Mouse (Mus musculus) layer of hippocampus, postnatal 10 days (tissue): ENCODE results near the gene Car10. TPM values are rescaled to one million over a fixed set of nuclear protein-coding genes. Genes with fewer than 3 reads are reported as not detected.
A peak's percentile ranks its signal among the peaks of the same experiment; 100 is the strongest.

ENCODE experiments used
- DNase-seq, 2 experiments: peaks; one replicate each; pipeline ENCODE4 v3.0.0; 2021; ENCODE audit warnings: low spot score in 2 of 2
- total RNA-seq, 2 experiments: library from RNA; stranded (reverse); gene quantifications; 2 replicates each; pipeline ENCODE4 v1.2.3; 2021

Gene Car10
- total RNA-seq, 2 experiments from 2014 or later = 27.5 to 28.1 TPM

- DNase-seq = no peak
These were observed 467.9 kb downstream of the Car10 start for GRCm38 (mm10) chr11:93565756-93566155.

DNA sequence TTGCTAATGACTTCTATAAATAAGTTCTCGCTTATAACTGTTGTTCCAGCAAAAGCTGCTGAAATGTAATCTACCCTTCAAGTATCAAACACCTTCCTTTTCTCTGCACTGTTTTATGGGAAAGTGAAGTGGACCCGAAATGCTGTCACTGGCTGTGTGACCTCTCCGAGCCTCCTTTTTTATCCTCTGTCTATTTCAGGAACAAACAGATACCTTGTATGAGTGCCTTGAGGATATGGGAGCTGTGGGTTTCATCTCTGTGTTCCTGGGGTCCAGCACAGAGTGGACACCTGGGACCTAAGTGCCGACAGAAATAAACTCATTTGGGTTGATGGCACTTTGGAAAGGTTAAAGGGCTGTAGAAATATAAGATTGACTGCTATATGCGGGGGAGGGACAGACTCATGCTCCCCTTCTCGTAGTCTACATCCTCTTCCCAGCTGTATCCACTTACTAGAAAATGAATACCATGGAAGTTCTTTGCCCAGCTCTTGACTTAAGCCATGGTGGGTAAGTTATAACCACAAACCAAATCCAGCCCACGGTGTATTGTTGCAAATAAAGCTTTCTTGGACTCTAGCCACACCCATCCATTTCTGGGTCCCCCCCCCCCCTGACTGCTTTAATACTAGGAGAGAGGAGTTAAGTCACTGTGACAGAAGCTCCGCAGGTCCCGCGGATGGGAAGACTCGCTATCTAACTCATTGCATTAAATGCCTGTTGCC is 474.3 kb downstream of the Car10 start:
- DNase-seq = no peak

- peak; percentile 36 to 39 for DNase-seq
These were observed 479.6 kb downstream of the Car10 start for GRCm38 (mm10) chr11:93577441-93577840.

- DNase-seq = no peak
These were observed 481.8 kb downstream of the Car10 start for GRCm38 (mm10) chr11:93579626-93580025.

DNA sequence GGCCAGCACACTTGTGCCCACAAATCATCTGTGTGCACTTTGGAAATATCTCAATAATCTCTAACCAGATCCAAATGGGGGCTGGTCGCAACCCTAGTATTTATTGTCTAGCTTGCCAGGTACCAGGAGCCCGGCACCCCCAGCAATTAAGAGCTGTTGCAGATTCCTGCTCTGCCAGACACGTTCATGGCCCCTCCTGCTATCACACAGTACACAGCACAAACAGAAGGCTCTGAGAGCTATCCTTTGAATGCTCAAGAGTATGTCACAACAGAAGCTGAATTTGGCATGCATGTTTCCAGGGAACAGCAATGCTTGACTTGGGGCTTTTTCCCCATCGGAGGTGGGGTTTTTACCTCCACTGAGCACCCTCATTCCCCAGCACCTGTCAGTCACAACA is 483.5 kb downstream of the Car10 start:
- DNase-seq = peak; percentile 19 to 29

- no peak for DNase-seq
These were observed 490.0 kb downstream of the Car10 start for GRCm38 (mm10) chr11:93587788-93588187.

GRCm38 (mm10) chr11:93590652-93591051 is 492.8 kb downstream of the Car10 start:
- DNase-seq = no peak

- DNase-seq = no peak
These were observed 496.2 kb downstream of the Car10 start for GRCm38 (mm10) chr11:93594033-93594432.

GRCm38 (mm10) chr11:93598175-93598574 is 500.3 kb downstream of the Car10 start:
- no peak for DNase-seq

GRCm38 (mm10) chr11:93599755-93600154 is 501.9 kb downstream of the Car10 start:
- no peak for DNase-seq

DNA sequence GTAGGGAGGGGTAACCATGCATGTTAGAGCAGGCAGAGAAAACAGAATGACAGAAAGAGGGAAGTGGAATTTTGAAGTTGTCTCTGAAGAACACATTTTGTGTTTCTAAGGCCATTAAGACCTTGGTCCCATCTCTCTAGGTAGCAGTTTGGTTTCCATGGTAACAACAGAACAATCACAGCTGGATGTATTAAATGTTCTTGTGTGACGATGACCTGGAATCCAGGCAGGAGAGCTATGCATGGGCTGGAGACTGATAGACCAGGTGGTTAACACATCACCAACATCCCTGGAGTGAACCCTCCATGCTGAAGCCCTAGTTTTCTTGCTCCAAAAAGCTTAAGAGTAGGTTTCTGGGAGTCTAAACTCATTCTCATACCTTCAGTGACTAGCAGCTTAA is 505.7 kb downstream of the Car10 start:
- no peak for DNase-seq

- DNase-seq = no peak
These were observed 509.3 kb downstream of the Car10 start for GRCm38 (mm10) chr11:93607111-93607510.

DNA sequence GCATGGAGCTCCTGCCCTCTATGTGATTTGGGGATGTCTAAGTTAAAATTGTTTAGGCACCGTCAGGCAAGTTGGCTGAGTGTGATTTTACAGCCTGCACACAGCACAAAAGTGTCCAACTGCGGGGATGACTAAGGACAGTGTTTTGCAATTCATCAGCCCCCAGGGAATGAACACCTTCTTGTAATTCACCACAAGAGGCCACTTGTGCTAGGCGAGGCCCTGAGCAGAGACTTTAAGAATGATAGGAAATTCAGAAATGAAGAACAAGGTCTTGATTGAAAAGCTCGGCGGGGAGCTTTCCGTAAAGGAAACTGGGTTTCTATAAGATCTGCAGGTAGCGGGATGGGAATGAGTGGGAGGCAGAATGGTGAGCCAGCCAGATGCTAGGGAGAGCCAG is 510.9 kb downstream of the Car10 start:
- DNase-seq = no peak

DNA sequence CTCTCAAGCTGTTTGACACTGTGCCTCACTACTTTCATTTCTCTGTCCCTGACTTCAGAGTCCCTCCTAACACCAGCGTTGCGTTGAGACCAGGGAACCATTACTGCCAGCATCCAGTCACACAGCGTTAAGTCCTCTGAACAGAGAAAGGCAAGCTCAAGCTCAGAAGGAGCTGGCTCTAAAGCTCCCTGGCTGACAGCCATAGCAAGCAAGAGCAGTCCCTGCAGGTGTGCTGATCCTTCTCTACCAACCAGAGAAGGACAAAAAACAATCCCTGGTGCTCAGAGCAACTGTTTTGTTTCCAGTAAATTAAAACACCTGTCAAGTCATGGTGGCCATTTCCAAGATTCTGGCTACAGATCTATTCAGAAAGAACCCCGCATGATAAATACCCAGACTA is 514.2 kb downstream of the Car10 start:
- DNase-seq = no peak

DNA sequence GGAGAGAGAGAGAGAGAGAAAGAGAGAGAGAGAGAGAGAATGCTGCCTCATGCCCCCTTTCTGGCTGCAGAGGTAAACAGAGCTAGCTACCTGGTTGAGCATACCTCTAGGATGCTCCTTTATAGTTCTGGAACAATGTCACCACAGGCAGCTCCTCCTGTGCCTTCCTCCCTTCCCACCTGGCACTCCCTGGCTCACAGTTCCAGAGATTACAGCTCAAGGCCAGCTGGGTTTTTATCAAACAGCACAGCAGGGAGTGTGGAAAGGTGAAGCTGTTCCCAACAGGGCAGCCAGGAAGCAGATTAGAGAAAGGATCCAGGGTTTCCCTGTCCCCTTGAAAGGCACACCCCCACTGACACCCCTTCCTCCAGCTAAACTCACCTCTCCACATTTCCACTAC is 517.0 kb downstream of the Car10 start:
- no peak for DNase-seq

GRCm38 (mm10) chr11:93623605-93624004 is 525.8 kb downstream of the Car10 start:
- DNase-seq = no peak

GRCm38 (mm10) chr11:93639410-93639809 is 541.6 kb downstream of the Car10 start:
- no peak for DNase-seq

DNA sequence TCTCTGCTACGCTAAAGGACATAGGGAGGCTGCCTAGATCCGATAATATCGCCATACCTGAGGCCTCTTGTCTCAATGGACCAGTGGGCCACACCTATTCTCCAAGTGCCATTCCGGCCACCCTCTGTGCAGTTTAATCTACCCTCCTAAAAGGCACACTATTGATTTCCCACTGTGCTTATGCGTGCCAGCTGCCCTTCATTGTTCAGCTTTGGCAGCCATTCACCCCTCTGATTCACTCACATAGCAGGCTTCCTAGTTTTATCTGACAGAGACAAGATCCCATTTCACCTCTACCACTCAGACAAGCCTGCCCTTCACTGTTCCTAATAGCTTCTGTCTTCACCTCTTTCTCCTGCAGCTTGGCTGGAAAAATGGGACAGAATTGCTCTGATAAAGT is 543.1 kb downstream of the Car10 start:
- no peak for DNase-seq

DNA sequence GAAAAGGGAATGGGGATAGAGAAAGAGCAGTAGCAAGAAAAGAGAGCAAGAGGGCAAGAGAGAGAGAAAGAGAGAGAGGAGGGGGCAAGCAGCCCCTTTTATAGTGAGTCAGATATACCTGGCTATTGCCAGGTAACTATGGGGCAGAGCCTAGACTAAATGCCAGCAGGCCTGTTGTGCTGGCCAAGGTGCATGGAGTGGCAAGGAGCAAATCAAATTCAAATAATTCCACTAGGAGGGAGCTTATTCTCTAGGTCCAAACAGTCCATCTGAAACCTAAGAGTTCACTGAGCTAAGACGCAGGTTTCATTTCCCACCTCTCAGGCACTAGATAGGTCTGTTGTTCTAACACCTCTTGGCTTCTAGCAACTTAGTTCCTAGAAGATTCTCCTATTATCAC is 544.5 kb downstream of the Car10 start:
- no peak for DNase-seq

DNA sequence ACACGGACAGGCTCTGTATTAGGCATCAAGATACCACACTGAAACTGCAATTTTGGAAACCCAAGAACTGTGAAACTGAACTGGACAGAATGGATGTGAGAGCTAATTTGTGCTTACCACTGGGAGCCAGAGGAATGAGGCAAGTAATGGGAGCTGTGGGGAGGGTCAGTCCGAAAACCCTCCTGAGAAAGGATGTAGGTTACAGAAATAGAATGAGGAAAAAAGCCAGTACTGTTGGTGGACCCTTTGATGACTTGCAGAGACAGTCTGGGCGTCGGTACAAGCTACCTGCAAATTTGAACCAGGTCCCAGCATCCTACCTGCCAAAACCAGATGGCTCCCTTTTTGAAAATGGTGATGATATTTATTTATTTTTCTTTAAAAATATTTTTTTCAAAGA is 545.2 kb downstream of the Car10 start:
- no peak for DNase-seq

- DNase-seq = peak in 1 of 2 experiments; percentile 21
These were observed 545.6 kb downstream of the Car10 start for GRCm38 (mm10) chr11:93643436-93643835.

GRCm38 (mm10) chr11:93646216-93646615 is 548.4 kb downstream of the Car10 start:
- no peak for DNase-seq
